Mouse (Mus musculus): Measurements from ENCODE around the gene Cipc. TPM values are rescaled to one million over a fixed set of nuclear protein-coding genes. Genes with fewer than 3 reads are reported as not detected.

Cipc gene
- polyA plus RNA-seq, 1 experiment from 2014 or later = 55.0 TPM

GRCm38 (mm10) chr12:86914756-86915155 is 32.1 kb upstream of the Cipc start:
- Histone ChIP-seq H3K27ac (0 out of 2 replicates have a peak overlapping the region, but pooled peaks have one; percentile 31), H3K4me1 (peaks cover 66% of the 10 kb centered on the region), H3K27me3 (replicated peaks) (no peaks in the 10 kb centered on the region), H3K4me2 (no peak overlapping the region), H3K9ac (no peak overlapping the region; the same call in 1 of the 2 replicates), H3K4me3 (no peak overlapping the region), H3K9me3 (no peaks in the 10 kb centered on the region), H3K36me3 (replicated peaks) (no peaks in the 10 kb centered on the region)
- WGBS = 65% methylated on average over 6 of the region's 6 CpGs
- no peak for ATAC-seq (replicated peaks)

DNA sequence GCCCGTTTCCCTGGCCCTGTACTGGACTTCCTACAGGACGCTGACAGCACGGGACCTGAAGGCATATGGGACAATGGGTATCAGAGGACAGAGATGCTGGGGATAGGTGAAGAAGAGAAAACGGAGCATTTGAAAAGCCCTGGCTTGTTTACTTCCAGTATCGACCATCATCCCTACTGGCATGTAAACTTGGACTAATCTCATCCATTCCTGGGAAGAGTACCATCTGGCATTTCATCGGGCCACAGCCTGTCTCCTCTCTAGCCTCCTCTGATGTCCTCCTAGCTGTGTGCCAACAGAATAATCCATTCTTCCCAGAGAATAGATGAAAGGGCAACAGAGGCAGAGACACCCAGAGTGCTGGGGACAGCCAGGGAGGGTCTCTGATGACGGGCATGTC is 31.2 kb upstream of the Cipc start:
- Histone ChIP-seq H3K9ac (no peak overlapping the region), H3K36me3 (replicated peaks) (no peaks in the 10 kb centered on the region), H3K4me1 (peaks cover 61% of the 10 kb centered on the region), H3K27ac (peak overlapping the region; percentile 18; the same call in 1 of the 2 replicates), H3K27me3 (replicated peaks) (no peaks in the 10 kb centered on the region), H3K4me2 (no peak overlapping the region), H3K9me3 (no peaks in the 10 kb centered on the region), H3K4me3 (no peak overlapping the region)
- 61% methylated on average over 7 of the region's 7 CpGs for WGBS
- no peak for ATAC-seq (replicated peaks)

DNA sequence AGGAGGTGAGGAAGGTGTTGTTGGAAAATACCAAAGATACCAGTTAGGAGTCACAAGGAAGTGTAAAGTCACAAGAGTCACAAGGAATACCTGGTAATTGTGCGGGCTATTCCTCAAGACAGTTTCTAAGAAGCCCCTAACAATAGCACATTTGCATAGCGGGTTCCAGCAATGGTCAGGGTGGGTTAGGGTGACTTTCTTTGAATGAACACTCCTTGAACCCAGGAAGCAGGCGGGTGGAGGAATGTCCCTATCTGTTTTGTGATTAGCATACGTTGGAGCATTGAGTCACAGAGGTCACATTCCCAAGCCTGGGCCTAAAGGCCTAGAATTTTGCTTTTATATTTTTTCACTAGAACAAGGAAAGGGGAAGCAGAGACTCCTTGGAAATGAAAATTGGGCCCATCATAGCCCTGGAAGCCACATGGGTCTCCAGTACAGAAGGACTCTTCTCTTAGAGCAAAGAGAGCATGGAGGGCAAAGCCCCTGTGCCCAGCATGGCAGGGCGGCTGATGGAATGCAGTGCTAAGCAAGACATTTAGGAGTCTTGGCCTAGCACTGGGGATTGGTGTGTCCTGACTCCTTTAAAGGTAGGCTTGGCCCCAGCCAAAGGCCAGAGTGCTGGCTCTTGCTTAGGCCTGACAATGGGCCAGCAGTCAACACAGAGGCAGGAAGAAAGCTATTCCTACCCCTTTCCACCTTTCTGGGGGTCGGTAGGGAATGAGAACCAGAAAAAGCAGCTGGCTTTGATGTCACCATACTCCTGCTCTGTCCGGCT is 29.9 kb upstream of the Cipc start:
- Histone ChIP-seq H3K9me3 (no peaks in the 10 kb centered on the region), H3K27me3 (replicated peaks) (no peaks in the 10 kb centered on the region), H3K4me3 (no peak overlapping the region), H3K36me3 (replicated peaks) (no peaks in the 10 kb centered on the region), H3K9ac (no peak overlapping the region), H3K27ac (peak overlapping the region; percentile 85), H3K4me1 (peaks cover 50% of the 10 kb centered on the region), H3K4me2 (no peak overlapping the region)
- no peak for ATAC-seq (replicated peaks)
- WGBS = 86% methylated on average over 7 of the region's 7 CpGs

DNA sequence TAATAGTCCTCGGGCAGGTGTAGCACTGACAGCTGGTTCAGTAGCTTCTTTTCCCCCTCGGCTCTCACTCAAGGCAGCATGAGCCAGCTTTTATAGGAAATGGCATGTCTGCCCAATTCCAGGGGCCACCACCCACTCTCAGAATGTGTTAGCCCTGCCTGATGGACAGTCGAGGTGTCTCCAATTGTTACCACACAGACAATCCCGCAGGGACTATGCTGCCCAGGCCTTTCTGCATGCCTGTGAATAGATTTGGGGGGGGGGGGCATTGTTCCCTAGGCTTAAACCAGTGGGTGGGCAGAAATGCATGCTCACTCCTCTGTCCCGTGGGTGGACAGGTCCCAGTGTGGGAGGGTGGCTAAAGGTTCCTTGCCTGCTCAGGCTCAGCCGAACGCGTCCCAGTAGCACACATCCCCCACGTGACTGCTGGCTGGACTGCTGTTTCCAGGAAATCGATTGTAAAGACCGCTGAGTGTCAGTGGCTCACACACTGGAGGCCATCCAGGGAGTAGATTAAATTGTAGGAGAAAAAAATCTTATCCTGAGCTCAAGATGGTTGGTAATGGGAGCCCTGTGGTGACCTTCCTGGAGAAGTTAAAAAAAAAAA is 28.4 kb upstream of the Cipc start:
- no peak overlapping the region for H3K4me3 ChIP-seq
- no peaks in the 10 kb centered on the region for H3K27me3 ChIP-seq (replicated peaks)
- H3K4me1 ChIP-seq = peaks cover 51% of the 10 kb centered on the region
- H3K9ac ChIP-seq = no peak overlapping the region
- H3K36me3 ChIP-seq (replicated peaks) = no peaks in the 10 kb centered on the region
- ATAC-seq (replicated peaks) = peak; percentile 48; the same call in 1 of the 2 replicates
- H3K27ac ChIP-seq = peak overlapping the region; percentile 85
- WGBS = 6% methylated on average over 11 of the region's 11 CpGs
- no peak overlapping the region for H3K4me2 ChIP-seq
- no peaks in the 10 kb centered on the region for H3K9me3 ChIP-seq

GRCm38 (mm10) chr12:86918983-86919722 is 27.7 kb upstream of the Cipc start:
- Histone ChIP-seq H3K27ac (peak overlapping the region; percentile 85), H3K4me2 (no peak overlapping the region), H3K4me3 (no peak overlapping the region), H3K9ac (no peak overlapping the region), H3K27me3 (replicated peaks) (no peaks in the 10 kb centered on the region), H3K9me3 (no peaks in the 10 kb centered on the region), H3K4me1 (peaks cover 58% of the 10 kb centered on the region), H3K36me3 (replicated peaks) (no peaks in the 10 kb centered on the region)
- ATAC-seq (replicated peaks) = peak; percentile 28; the same call in 1 of the 2 replicates
- 76% methylated on average over 17 of the region's 17 CpGs for WGBS

GRCm38 (mm10) chr12:86923837-86924236 is 23.0 kb upstream of the Cipc start:
- no peak overlapping the region for H3K4me3 ChIP-seq
- WGBS = 5% methylated on average over 5 of the region's 5 CpGs
- peak; percentile 74 for ATAC-seq (replicated peaks)
- no peak overlapping the region for H3K4me2 ChIP-seq
- H3K9me3 ChIP-seq = no peaks in the 10 kb centered on the region
- H3K27ac ChIP-seq = peak overlapping the region; percentile 71
- peaks cover 31% of the 10 kb centered on the region for H3K4me1 ChIP-seq
- no peaks in the 10 kb centered on the region for H3K27me3 ChIP-seq (replicated peaks)
- no peak overlapping the region for H3K9ac ChIP-seq
- H3K36me3 ChIP-seq (replicated peaks) = no peaks in the 10 kb centered on the region

DNA sequence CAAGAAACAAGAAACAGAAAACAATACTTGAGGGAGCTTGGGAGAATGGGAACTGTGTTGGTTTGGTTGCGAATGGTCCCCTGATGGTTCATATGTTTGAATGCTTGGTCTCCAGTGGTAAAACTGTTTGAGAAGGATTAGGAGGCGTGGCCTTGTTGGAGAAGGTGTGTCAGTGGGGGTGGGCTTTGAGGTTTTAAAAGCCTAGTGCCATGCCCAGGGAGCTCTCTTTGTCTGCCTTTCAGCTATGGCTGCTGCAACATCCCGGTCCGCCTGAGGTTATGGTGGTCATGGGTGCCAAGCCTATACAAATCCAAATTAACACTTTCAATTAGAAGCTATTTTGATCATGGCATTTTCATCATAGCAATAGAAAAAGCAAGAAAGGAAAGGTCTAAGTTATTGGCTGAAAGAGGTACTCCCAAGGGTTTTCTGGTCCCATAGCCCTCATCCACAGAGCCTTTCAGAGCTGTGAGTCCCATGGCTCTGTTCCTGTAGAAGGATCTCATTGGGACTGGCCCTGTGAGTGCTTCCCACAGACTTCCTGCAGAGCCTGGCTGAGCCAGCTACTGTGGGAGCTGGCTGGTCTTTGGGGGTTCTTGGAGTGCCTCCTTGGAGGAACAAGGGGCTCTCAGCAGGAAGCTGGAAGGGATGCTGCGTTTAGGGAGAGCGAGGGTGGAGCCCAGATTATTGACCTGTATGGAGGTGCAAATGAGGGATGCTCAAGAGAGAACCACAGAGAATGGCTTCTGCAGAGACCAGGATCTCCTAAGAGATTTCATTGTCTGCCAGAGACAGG is 15.7 kb upstream of the Cipc start:
- H3K9ac ChIP-seq = no peak overlapping the region
- peaks cover 7% of the 10 kb centered on the region; the same call in 1 of the 2 replicates for H3K4me1 ChIP-seq
- no peaks in the 10 kb centered on the region for H3K27me3 ChIP-seq (replicated peaks)
- H3K4me2 ChIP-seq = no peak overlapping the region
- WGBS = 71% methylated on average over 6 of the region's 6 CpGs
- no peak overlapping the region for H3K27ac ChIP-seq
- H3K4me3 ChIP-seq = no peak overlapping the region
- ATAC-seq (replicated peaks) = no peak
- H3K36me3 ChIP-seq (replicated peaks) = no peaks in the 10 kb centered on the region
- no peaks in the 10 kb centered on the region for H3K9me3 ChIP-seq

DNA sequence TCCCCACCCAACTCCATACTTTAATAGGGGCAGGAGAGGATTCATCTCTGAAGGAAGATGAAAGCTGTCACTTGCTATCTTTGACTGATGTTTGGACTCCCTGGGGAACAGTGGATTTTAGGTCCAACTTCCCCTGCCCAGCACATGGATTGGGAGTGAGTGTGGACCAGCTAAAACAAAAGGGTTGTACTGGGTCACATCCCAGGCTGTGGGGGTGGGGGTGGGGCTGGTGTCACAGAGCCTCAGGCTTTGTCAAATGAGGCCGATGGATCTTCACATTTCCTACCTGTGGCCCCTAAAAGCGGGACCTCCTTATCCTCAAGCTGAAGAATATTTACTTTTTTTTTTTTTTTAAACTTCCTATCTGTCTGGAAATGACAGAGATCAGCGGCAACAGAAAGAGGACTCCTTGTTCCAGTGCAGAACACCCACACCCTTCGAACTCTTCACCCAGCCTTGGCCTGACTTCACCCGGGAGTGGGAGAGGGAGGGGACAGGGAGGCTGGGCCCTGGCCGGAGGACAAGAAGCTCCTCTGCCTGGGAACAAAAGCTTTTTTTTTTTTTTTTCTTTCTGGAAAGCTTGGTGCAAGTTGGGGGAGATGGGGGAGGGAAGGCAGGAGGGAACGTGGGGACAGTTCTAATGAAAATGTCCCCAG is 14.8 kb upstream of the Cipc start:
- Histone ChIP-seq H3K4me3 (no peak overlapping the region), H3K9me3 (no peaks in the 10 kb centered on the region), H3K27me3 (replicated peaks) (no peaks in the 10 kb centered on the region), H3K27ac (no peak overlapping the region), H3K9ac (no peak overlapping the region), H3K4me2 (no peak overlapping the region), H3K36me3 (replicated peaks) (no peaks in the 10 kb centered on the region), H3K4me1 (peaks cover 7% of the 10 kb centered on the region; the same call in 1 of the 2 replicates)
- ATAC-seq (replicated peaks) = no peak
- 12% methylated on average over 7 of the region's 7 CpGs for WGBS

DNA sequence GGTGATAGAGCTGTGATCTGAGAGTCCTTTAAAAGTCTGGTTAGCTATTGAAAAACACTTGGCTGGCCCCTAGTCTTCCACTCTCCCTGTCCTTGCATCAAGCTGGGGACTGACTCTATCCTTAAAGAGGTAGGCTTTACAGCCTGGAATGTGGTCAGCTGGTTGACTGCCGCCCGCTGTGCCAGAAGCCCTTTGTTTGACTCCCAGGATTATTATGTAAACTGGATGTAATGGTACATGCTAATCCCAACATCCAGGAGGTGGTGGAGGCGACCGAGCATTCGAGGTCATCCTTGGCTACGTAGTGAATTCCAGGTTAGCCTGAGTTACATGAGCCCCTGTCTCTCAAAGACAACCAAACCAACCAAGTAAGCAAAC is 14.3 kb upstream of the Cipc start:
- Histone ChIP-seq H3K9ac (no peak overlapping the region), H3K27ac (no peak overlapping the region), H3K4me1 (peaks cover 7% of the 10 kb centered on the region; the same call in 1 of the 2 replicates), H3K27me3 (replicated peaks) (no peaks in the 10 kb centered on the region), H3K4me3 (no peak overlapping the region), H3K9me3 (no peaks in the 10 kb centered on the region), H3K36me3 (replicated peaks) (no peaks in the 10 kb centered on the region), H3K4me2 (no peak overlapping the region)
- no peak for ATAC-seq (replicated peaks)
- WGBS = 21% methylated on average over 6 of the region's 6 CpGs

DNA sequence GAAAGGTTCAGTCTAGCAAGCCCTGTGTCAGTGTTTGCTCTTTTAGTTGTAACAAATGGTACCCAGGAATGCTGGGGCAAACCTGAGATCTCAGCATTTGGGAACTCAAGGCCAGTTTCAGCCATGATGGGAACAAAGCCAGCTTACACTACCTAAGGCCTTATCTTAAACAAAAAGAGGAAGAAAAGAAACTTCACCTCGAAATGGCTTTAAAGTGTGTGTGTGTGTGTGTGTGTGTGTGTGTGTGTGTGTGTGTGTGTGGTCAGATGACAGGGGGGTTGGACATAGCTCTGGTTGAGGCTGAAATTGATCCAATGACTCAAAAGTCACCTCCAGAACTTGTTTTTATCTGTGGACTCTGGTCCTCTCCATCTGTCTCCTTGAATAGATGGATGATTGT is 12.1 kb upstream of the Cipc start:
- Histone ChIP-seq H3K4me3 (no peak overlapping the region), H3K27ac (no peak overlapping the region), H3K36me3 (replicated peaks) (no peaks in the 10 kb centered on the region), H3K4me1 (peaks cover 7% of the 10 kb centered on the region; the same call in 1 of the 2 replicates), H3K27me3 (replicated peaks) (no peaks in the 10 kb centered on the region), H3K9ac (no peak overlapping the region), H3K4me2 (no peak overlapping the region), H3K9me3 (no peaks in the 10 kb centered on the region)
- WGBS = 71% methylated on average over 1 of the region's 1 CpGs
- no peak for ATAC-seq (replicated peaks)

DNA sequence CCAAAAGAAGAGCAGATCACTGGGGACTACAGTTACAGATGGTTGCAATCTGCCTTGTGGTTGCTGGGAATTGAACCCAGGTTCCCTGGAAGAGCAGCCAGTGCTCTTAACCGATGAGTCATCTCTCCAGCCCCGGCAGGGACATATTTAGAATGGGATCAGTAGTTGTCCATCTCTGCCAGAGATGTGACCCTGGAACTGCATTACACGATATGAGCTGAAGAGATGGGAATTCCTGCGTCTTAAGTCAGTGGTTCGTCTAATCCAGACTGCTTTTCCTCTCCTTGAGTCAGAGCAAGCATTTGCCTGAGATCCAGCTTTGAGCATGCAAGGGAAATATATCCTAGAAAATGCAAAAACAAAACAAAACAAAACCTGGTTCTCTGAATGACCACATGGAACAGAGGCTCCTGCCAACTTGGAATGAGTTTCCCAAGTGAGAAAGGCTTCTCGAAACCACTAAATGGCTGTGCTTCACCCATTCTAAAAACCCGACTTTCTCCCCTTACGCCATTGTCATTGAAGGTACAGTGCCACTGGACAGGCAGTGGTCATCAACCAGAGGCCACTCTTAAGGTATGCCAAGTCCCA is 11.1 kb upstream of the Cipc start:
- Histone ChIP-seq H3K4me1 (peaks cover 12% of the 10 kb centered on the region), H3K4me2 (no peak overlapping the region), H3K4me3 (no peak overlapping the region), H3K27ac (no peak overlapping the region), H3K9ac (no peak overlapping the region), H3K36me3 (replicated peaks) (no peaks in the 10 kb centered on the region), H3K9me3 (no peaks in the 10 kb centered on the region), H3K27me3 (replicated peaks) (no peaks in the 10 kb centered on the region)
- no peak for ATAC-seq (replicated peaks)
- 87% methylated on average over 8 of the region's 8 CpGs for WGBS
